Comparison of ENCODE assay signal across 8 mouse cellular contexts in genomic region chr9:57606139-57606851, GRCm38 (mm10). TPM values are rescaled to one million over a fixed set of nuclear protein-coding genes. Genes with fewer than 3 reads are reported as not detected.
DNase-seq lines count a peak whose midpoint lies in the region; ATAC-seq lines count a peak whose summit lies in the region.

TSS of gene Cplx3 (minus strand) at chr9:57606281.

- H3K9me3 ChIP-seq in liver, embryonic 12.5 days (replicated peaks) = no peaks in the 10 kb centered on the region
- no peaks in the 10 kb centered on the region for H3K9me3 ChIP-seq in midbrain, embryonic 15.5 days

- intact Hi-C loops in heart, postnatal 10 days (cut with DNase I) = no loop called here

- peaks cover 91% of the 10 kb centered on the region for H3K27me3 ChIP-seq in liver, embryonic 12.5 days (replicated peaks)
- peaks cover 9% of the 10 kb centered on the region; the same call in 1 of the 2 replicates for H3K27me3 ChIP-seq in midbrain, embryonic 15.5 days (replicated peaks)

- peaks cover 3% of the 10 kb centered on the region; the same call in 1 of the 2 replicates for H3K4me1 ChIP-seq in liver, embryonic 12.5 days
- H3K4me1 ChIP-seq in midbrain, embryonic 15.5 days = peaks cover 23% of the 10 kb centered on the region

- 6% methylated on average over 24 of the region's 24 CpGs for WGBS in liver, embryonic 12.5 days (ENCODE audit: insufficient replicate concordance)
- WGBS in midbrain, embryonic 15.5 days = 3% methylated on average over 24 of the region's 24 CpGs

- no peak within 1 kb of the TSS for H3K27ac ChIP-seq in liver, embryonic 12.5 days
- H3K27ac ChIP-seq in midbrain, embryonic 15.5 days = no peak within 1 kb of the TSS

- peak; percentile 38 for DNase-seq in liver
- peak; percentile 51 for DNase-seq in c-Kit-positive CD71-negative TER-119-negative erythroid progenitor cells, embryonic 14.5 days (ENCODE audit: low read depth)
- DNase-seq in heart, postnatal 10 days = peak; percentile 66 to 80
- DNase-seq in kidney, postnatal 25 days = peak; percentile 66 to 85
- no peak for DNase-seq in frontal cortex, postnatal 10 days (ENCODE audit: low spot score in 2 of 2)
- no peak for DNase-seq in cerebellum, postnatal 36 days

- no peak for ATAC-seq in liver, embryonic 12.5 days
- peak; percentile 51; the same call in 1 of the 2 replicates for ATAC-seq in midbrain, embryonic 15.5 days (replicated peaks)

- H3K4me2 ChIP-seq in liver, embryonic 12.5 days = no peak within 1 kb of the TSS
- peak within 1 kb of the TSS; percentile 52 for H3K4me2 ChIP-seq in midbrain, embryonic 15.5 days

- H3K36me3 ChIP-seq in liver, embryonic 12.5 days = no peaks in the 10 kb centered on the region
- H3K36me3 ChIP-seq in midbrain, embryonic 15.5 days (replicated peaks) = no peaks in the 10 kb centered on the region

- no peak within 1 kb of the TSS for H3K9ac ChIP-seq in liver, embryonic 12.5 days
- peak within 1 kb of the TSS; percentile 3; the same call in 1 of the 2 replicates for H3K9ac ChIP-seq in midbrain, embryonic 15.5 days

- H3K4me3 ChIP-seq in liver, embryonic 12.5 days = no peak within 1 kb of the TSS
- peak within 1 kb of the TSS; percentile 21 for H3K4me3 ChIP-seq in midbrain, embryonic 15.5 days

RNA-seq across cellular contexts. Expression of gene Cplx3, which starts in this region (rescaled TPM):
- not detected in 2 replicates for polyA plus RNA-seq in liver, embryonic 12.5 days (2016; fragmentation: Nextera tagmentation; extraction: Ambion mirVana)
- total RNA-seq in heart, postnatal 10 days (2021) = not detected
- 0.63 and 1.5 TPM in 2 replicates for polyA plus RNA-seq in midbrain, embryonic 15.5 days (2015; fragmentation: Nextera tagmentation; extraction: Ambion mirVana)

Comparison
In these comparisons a context has a peak if more than half of its experiments do, and no peak if none do; other contexts are left out.
1. Peak in DNase-seq in heart, postnatal 10 days; RNA of the gene not detected or under 1 TPM.
2. DNase-seq: peak in liver (single experiment), c-Kit-positive CD71-negative TER-119-negative erythroid progenitor cells, embryonic 14.5 days (single experiment) and kidney, postnatal 25 days (2 of 2); none in frontal cortex, postnatal 10 days (0 of 2) and cerebellum, postnatal 36 days (0 of 2).